Mouse (Mus musculus): ENCODE results near the gene Smad9. TPM values are rescaled to one million over a fixed set of nuclear protein-coding genes. Genes with fewer than 3 reads are reported as not detected.
"Not testable (repeated sequence)": the region's sequence is repeated elsewhere in the genome, so short reads cannot be mapped to it uniquely, and the experiment has no call there.

Gene Smad9
- polyA plus RNA-seq, 2 experiments = 0.07 TPM; not detected in 1

DNA sequence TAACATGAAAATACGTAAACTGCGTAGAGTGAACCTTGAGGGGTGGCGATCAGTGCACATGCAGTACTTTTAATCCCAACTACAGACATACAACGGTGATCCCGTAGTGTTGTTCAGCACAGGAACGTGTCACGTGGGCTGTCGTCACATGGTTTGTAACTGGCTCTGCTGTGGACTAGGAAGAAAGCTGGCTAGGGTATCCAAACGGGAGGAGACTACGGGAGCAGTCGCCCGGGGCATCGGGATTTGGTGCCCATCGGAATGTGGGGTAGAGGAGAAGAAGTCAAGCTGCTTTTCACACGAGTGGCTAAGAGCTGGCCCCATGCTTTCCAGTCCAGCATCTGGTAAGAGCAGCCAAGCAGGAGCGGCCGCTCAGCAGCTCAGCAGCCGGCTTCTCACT lies 9.0 kb downstream of the Smad9 start:
- Histone ChIP-seq H3K4me2 (ENCODE audit: low read depth) (no peak overlapping the region), H3K4me1 (replicated peaks; ENCODE audit: control insufficient read depth in 2 of 2, insufficient read depth in 2 of 2, low read length in 1 of 2) (0 out of 4 replicates have a peak, but pooled peaks cover 0 to 5% of the 10 kb centered on the region in 2 experiments), H3K27ac (no peak overlapping the region), H3K36me3 (replicated peaks; ENCODE audit: control insufficient read depth, insufficient read depth, low read depth) (no peaks in the 10 kb centered on the region), H3K27me3 (ENCODE audit: control insufficient read depth, insufficient read depth, low read length) (no peaks in the 10 kb centered on the region), H3K4me3 (ENCODE audit: insufficient read depth in 1 of 2, low read depth in 2 of 2, low read length in 2 of 2) (no peak overlapping the region), H3K9ac (replicated peaks) (no peak overlapping the region), H3K9me3 (ENCODE audit: control insufficient read depth, low read length) (no peaks in the 10 kb centered on the region)
- ATAC-seq (ENCODE audit: insufficient read depth) (no peak), DNase-seq (ENCODE audit: low read depth in 3 of 3, low spot score in 3 of 3) (no peak)
- 73% methylated on average over 18 of the region's 18 CpGs for WGBS (ENCODE audit: insufficient replicate concordance)
- TF ChIP-seq EP300 (IDR thresholded peaks at IDR 0.05; ENCODE audit: low read depth) (no peak), CTCF (IDR thresholded peaks at IDR 0.05; ENCODE audit: low read depth) (no peak)

DNA sequence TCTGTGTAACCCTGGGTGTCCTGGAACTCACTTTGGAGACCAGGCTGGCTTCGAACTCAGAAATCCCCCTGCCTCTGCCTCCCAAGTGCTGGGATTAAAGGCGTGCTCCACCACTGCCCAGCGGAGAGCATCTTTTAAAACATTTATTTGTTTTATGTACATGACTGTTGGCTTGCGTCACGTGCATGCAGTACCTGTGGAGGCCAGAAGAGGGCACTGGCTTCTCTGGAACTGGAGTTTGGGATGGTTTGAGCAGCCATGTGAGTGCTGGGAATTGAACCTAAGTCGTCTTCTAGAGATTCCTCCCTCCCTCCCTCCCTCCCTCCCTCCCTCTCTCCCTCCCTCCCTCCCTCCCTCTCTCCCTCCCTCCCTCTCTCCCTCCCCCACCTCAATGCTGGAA lies 10.1 kb downstream of the Smad9 start:
- 69% methylated on average over 6 of the region's 6 CpGs for WGBS (ENCODE audit: insufficient replicate concordance)

DNA sequence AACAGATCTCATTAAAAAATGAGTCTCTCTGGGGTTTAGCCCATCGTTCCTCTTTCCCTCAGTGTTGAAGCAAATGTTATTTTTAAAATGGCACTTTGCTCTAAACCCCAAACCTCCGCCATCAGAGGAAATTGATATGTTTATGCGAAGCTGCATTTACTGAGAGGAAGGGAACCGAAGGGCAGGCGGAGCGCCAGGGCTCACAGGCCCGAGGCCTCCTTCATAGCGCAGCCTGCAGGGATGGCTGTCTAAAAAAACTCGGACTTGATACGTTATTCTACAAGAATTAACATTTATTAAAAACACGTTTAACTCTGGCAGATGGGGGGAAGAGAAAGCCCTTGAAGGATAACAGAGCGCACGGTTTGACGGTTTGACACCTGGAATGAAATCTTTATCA lies 10.7 kb downstream of the Smad9 start:
- no peak overlapping the region for H3K4me3 ChIP-seq (ENCODE audit: insufficient read depth in 1 of 2, low read depth in 2 of 2, low read length in 2 of 2)
- no peaks in the 10 kb centered on the region for H3K36me3 ChIP-seq (replicated peaks; ENCODE audit: control insufficient read depth, insufficient read depth, low read depth)
- no peak overlapping the region for H3K4me2 ChIP-seq (ENCODE audit: low read depth)
- ATAC-seq (ENCODE audit: insufficient read depth) (no peak), DNase-seq (ENCODE audit: low read depth in 3 of 3, low spot score in 3 of 3) (no peak)
- no peak overlapping the region for H3K9ac ChIP-seq (replicated peaks)
- H3K9me3 ChIP-seq (ENCODE audit: control insufficient read depth, low read length) = no peaks in the 10 kb centered on the region
- 0 out of 4 replicates have a peak, but pooled peaks cover 0 to 3% of the 10 kb centered on the region in 2 experiments for H3K4me1 ChIP-seq (replicated peaks; ENCODE audit: control insufficient read depth in 2 of 2, insufficient read depth in 2 of 2, low read length in 1 of 2)
- 74% methylated on average over 14 of the region's 14 CpGs for WGBS (ENCODE audit: insufficient replicate concordance)
- H3K27ac ChIP-seq = no peak overlapping the region
- no peaks in the 10 kb centered on the region for H3K27me3 ChIP-seq (ENCODE audit: control insufficient read depth, insufficient read depth, low read length)
- no peak for TF ChIP-seq CTCF (IDR thresholded peaks at IDR 0.05; ENCODE audit: low read depth)

More for the DNA sequence above, 10.1 kb downstream of the Smad9 start:
- not testable (repeated sequence) for H3K4me2 ChIP-seq (ENCODE audit: low read depth); ATAC-seq (ENCODE audit: insufficient read depth); DNase-seq (ENCODE audit: low read depth in 3 of 3, low spot score in 3 of 3); H3K36me3 ChIP-seq (replicated peaks; ENCODE audit: control insufficient read depth, insufficient read depth, low read depth); H3K9ac ChIP-seq (replicated peaks); H3K4me1 ChIP-seq (replicated peaks; ENCODE audit: control insufficient read depth in 2 of 2, insufficient read depth in 2 of 2, low read length in 1 of 2); H3K9me3 ChIP-seq (ENCODE audit: control insufficient read depth, low read length); H3K4me3 ChIP-seq (ENCODE audit: insufficient read depth in 1 of 2, low read depth in 2 of 2, low read length in 2 of 2); H3K27ac ChIP-seq; H3K27me3 ChIP-seq (ENCODE audit: control insufficient read depth, insufficient read depth, low read length)
- peak; percentile 65 for TF ChIP-seq CTCF (IDR thresholded peaks at IDR 0.05; ENCODE audit: low read depth)

DNA sequence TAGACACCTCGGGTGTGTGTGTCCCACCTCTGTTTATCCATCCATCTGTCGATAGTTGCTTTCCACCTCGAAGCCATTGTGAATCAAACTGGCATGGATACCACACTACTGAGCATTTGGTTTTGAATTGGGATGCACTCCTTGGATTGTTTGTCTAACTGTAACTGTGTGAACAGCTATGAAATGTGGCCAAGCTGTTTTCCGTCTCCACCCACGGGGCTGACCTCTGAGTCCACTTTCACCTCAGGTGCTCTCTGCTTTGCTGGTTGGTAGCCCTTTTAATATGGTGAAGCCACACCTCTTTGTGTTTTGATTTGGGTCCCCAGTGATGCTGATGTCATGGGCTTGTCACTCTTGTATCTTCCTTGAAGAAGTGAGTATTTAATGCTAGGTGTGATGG lies 11.4 kb downstream of the Smad9 start:
- TF ChIP-seq CTCF (IDR thresholded peaks at IDR 0.05; ENCODE audit: low read depth) (no peak), EP300 (IDR thresholded peaks at IDR 0.05; ENCODE audit: low read depth) (no peak)
- no peaks in the 10 kb centered on the region for H3K9me3 ChIP-seq (ENCODE audit: control insufficient read depth, low read length)
- no peak overlapping the region for H3K9ac ChIP-seq (replicated peaks)
- no peak overlapping the region for H3K4me2 ChIP-seq (ENCODE audit: low read depth)
- H3K27ac ChIP-seq = no peak overlapping the region
- no peak for ATAC-seq (ENCODE audit: insufficient read depth)
- H3K4me1 ChIP-seq (replicated peaks; ENCODE audit: control insufficient read depth in 2 of 2, insufficient read depth in 2 of 2, low read length in 1 of 2) = no peaks in the 10 kb centered on the region
- 66% methylated on average over 5 of the region's 5 CpGs for WGBS (ENCODE audit: insufficient replicate concordance)
- H3K27me3 ChIP-seq (ENCODE audit: control insufficient read depth, insufficient read depth, low read length) = no peaks in the 10 kb centered on the region
- DNase-seq (ENCODE audit: low read depth in 3 of 3, low spot score in 3 of 3) = no peak
- no peak overlapping the region for H3K4me3 ChIP-seq (ENCODE audit: insufficient read depth in 1 of 2, low read depth in 2 of 2, low read length in 2 of 2)
- no peaks in the 10 kb centered on the region for H3K36me3 ChIP-seq (replicated peaks; ENCODE audit: control insufficient read depth, insufficient read depth, low read depth)

DNA sequence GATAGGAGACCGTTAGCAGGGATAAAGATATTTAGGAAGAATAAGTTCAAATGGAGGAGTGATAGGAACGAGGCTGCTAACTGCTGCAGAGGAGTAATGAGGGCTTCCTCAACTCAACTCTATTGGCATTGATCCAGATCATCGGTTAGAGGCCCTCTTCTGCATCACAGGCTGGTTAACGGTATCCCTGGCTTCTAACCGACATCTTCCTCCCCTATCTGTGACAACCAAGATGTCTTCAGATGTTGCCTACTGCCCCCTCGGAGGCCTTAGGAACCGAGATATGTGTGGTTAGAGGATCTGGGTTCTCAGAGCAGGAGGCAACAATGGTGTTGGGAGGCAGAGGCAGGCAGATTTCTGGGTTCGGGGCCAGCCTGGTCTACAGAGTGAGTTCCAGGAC lies 13.2 kb downstream of the Smad9 start:
- no peak overlapping the region for H3K4me3 ChIP-seq (ENCODE audit: insufficient read depth in 1 of 2, low read depth in 2 of 2, low read length in 2 of 2)
- ATAC-seq (ENCODE audit: insufficient read depth) (no peak), DNase-seq (ENCODE audit: low read depth in 3 of 3, low spot score in 3 of 3) (no peak)
- H3K27ac ChIP-seq = no peak overlapping the region
- TF ChIP-seq EP300 (IDR thresholded peaks at IDR 0.05; ENCODE audit: low read depth) (no peak), CTCF (IDR thresholded peaks at IDR 0.05; ENCODE audit: low read depth) (no peak)
- 54% methylated on average over 8 of the region's 8 CpGs for WGBS (ENCODE audit: insufficient replicate concordance)
- H3K9me3 ChIP-seq (ENCODE audit: control insufficient read depth, low read length) = peaks cover under 1% of the 10 kb centered on the region
- no peaks in the 10 kb centered on the region for H3K36me3 ChIP-seq (replicated peaks; ENCODE audit: control insufficient read depth, insufficient read depth, low read depth)
- H3K4me2 ChIP-seq (ENCODE audit: low read depth) = no peak overlapping the region
- H3K27me3 ChIP-seq (ENCODE audit: control insufficient read depth, insufficient read depth, low read length) = no peaks in the 10 kb centered on the region
- H3K4me1 ChIP-seq (replicated peaks; ENCODE audit: control insufficient read depth in 2 of 2, insufficient read depth in 2 of 2, low read length in 1 of 2) = no peaks in the 10 kb centered on the region
- H3K9ac ChIP-seq (replicated peaks) = no peak overlapping the region

All from liver, embryonic 14.5 days (tissue).